Mouse (Mus musculus): ENCODE measurements at regions not wholly inside any gene's neighbourhood (a gene's known extent, or its start where the extent isn't known, plus 50 kb on each side); places are given as distances from the start of the nearest gene placed in this dataset.

- Histone ChIP-seq H3K9me3 (ENCODE audit: low read depth, low read length) (no peaks in the 10 kb centered on the region), H3K36me3 (ENCODE audit: insufficient read depth) (no peaks in the 10 kb centered on the region), H3K4me2 (no peak overlapping the region), H3K27ac (ENCODE audit: low read depth) (no peak overlapping the region), H3K27me3 (ENCODE audit: insufficient read depth, low read length) (no peaks in the 10 kb centered on the region), H3K4me1 (ENCODE audit: insufficient read depth) (no peaks in the 10 kb centered on the region), H3K4me3 (ENCODE audit: low read depth, low read length) (no peak overlapping the region), H3K9ac (no peak overlapping the region)
- DNase-seq (peak; percentile 41), ATAC-seq (ENCODE audit: insufficient read depth) (no peak)
- TF ChIP-seq CTCF (IDR thresholded peaks at IDR 0.05; ENCODE audit: low read depth) = no peak
- 53% methylated on average over 4 of the region's 4 CpGs for WGBS
Measured at GRCm38 (mm10) chr4:58661781-58662293, 108.1 kb upstream of the Lpar1 start.

GRCm38 (mm10) chr4:58660511-58660910 is 106.8 kb upstream of the Lpar1 start:
- Histone ChIP-seq H3K9me3 (ENCODE audit: low read depth, low read length) (no peaks in the 10 kb centered on the region), H3K36me3 (ENCODE audit: insufficient read depth) (no peaks in the 10 kb centered on the region), H3K4me3 (ENCODE audit: low read depth, low read length) (no peak overlapping the region), H3K27ac (ENCODE audit: low read depth) (peak overlapping the region; percentile 8), H3K27me3 (ENCODE audit: insufficient read depth, low read length) (no peaks in the 10 kb centered on the region), H3K4me2 (no peak overlapping the region), H3K9ac (no peak overlapping the region), H3K4me1 (ENCODE audit: insufficient read depth) (no peaks in the 10 kb centered on the region)
- ATAC-seq (ENCODE audit: insufficient read depth) (peak; percentile 74), DNase-seq (peak; percentile 78)
- no peak for TF ChIP-seq CTCF (IDR thresholded peaks at IDR 0.05; ENCODE audit: low read depth)
- 33% methylated on average over 5 of the region's 5 CpGs for WGBS

- no peak for TF ChIP-seq CTCF (IDR thresholded peaks at IDR 0.05; ENCODE audit: low read depth)
- Histone ChIP-seq H3K9me3 (ENCODE audit: low read depth, low read length) (no peaks in the 10 kb centered on the region), H3K36me3 (ENCODE audit: insufficient read depth) (no peaks in the 10 kb centered on the region), H3K4me2 (no peak overlapping the region), H3K4me1 (ENCODE audit: insufficient read depth) (no peaks in the 10 kb centered on the region), H3K9ac (no peak overlapping the region), H3K27me3 (ENCODE audit: insufficient read depth, low read length) (no peaks in the 10 kb centered on the region), H3K27ac (ENCODE audit: low read depth) (no peak overlapping the region), H3K4me3 (ENCODE audit: low read depth, low read length) (no peak overlapping the region)
- ATAC-seq (ENCODE audit: insufficient read depth) = peak; percentile 32; the same call in 1 of the 2 replicates
- WGBS = 56% methylated on average over 6 of the region's 6 CpGs
- DNase-seq = no peak
Measured at GRCm38 (mm10) chr4:58658206-58658605, 104.5 kb upstream of the Lpar1 start.

- Histone ChIP-seq H3K9ac (no peak overlapping the region), H3K27ac (ENCODE audit: low read depth) (no peak overlapping the region), H3K27me3 (ENCODE audit: insufficient read depth, low read length) (no peaks in the 10 kb centered on the region), H3K4me3 (ENCODE audit: low read depth, low read length) (no peak overlapping the region), H3K9me3 (ENCODE audit: low read depth, low read length) (no peaks in the 10 kb centered on the region), H3K4me2 (no peak overlapping the region), H3K4me1 (ENCODE audit: insufficient read depth) (no peaks in the 10 kb centered on the region), H3K36me3 (ENCODE audit: insufficient read depth) (no peaks in the 10 kb centered on the region)
- 23% methylated on average over 2 of the region's 2 CpGs for WGBS
- no peak for TF ChIP-seq CTCF (IDR thresholded peaks at IDR 0.05; ENCODE audit: low read depth)
- no peak for ATAC-seq (ENCODE audit: insufficient read depth)
- no peak for DNase-seq
Measured at GRCm38 (mm10) chr4:58647761-58648295, 94.1 kb upstream of the Lpar1 start.

- Histone ChIP-seq H3K4me1 (ENCODE audit: insufficient read depth) (no peaks in the 10 kb centered on the region), H3K27ac (ENCODE audit: low read depth) (no peak overlapping the region), H3K4me3 (ENCODE audit: low read depth, low read length) (no peak overlapping the region), H3K9ac (no peak overlapping the region), H3K4me2 (no peak overlapping the region), H3K27me3 (ENCODE audit: insufficient read depth, low read length) (no peaks in the 10 kb centered on the region), H3K36me3 (ENCODE audit: insufficient read depth) (no peaks in the 10 kb centered on the region), H3K9me3 (ENCODE audit: low read depth, low read length) (no peaks in the 10 kb centered on the region)
- no peak for TF ChIP-seq CTCF (IDR thresholded peaks at IDR 0.05; ENCODE audit: low read depth)
- WGBS = 91% methylated on average over 6 of the region's 6 CpGs
- ATAC-seq (ENCODE audit: insufficient read depth) = no peak
- no peak for DNase-seq
Measured at GRCm38 (mm10) chr4:58646821-58647220, 93.1 kb upstream of the Lpar1 start.

- WGBS = 40% methylated on average over 4 of the region's 4 CpGs
Measured at GRCm38 (mm10) chr4:58643371-58643770, 89.7 kb upstream of the Lpar1 start.

GRCm38 (mm10) chr4:58642236-58642635 is 88.5 kb upstream of the Lpar1 start:
- no peak overlapping the region for H3K9ac ChIP-seq
- H3K4me1 ChIP-seq (ENCODE audit: insufficient read depth) = no peaks in the 10 kb centered on the region
- no peaks in the 10 kb centered on the region for H3K9me3 ChIP-seq (ENCODE audit: low read depth, low read length)
- no peaks in the 10 kb centered on the region for H3K36me3 ChIP-seq (ENCODE audit: insufficient read depth)
- ATAC-seq (ENCODE audit: insufficient read depth) (no peak), DNase-seq (no peak)
- H3K27me3 ChIP-seq (ENCODE audit: insufficient read depth, low read length) = no peaks in the 10 kb centered on the region
- 81% methylated on average over 10 of the region's 10 CpGs for WGBS
- no peak overlapping the region for H3K4me3 ChIP-seq (ENCODE audit: low read depth, low read length)
- H3K4me2 ChIP-seq = no peak overlapping the region
- H3K27ac ChIP-seq (ENCODE audit: low read depth) = no peak overlapping the region
- no peak for TF ChIP-seq CTCF (IDR thresholded peaks at IDR 0.05; ENCODE audit: low read depth)

More at GRCm38 (mm10) chr4:58643371-58643770, 89.7 kb upstream of the Lpar1 start:
- TF ChIP-seq CTCF (IDR thresholded peaks at IDR 0.05; ENCODE audit: low read depth) = no peak
- no peak overlapping the region for H3K9ac ChIP-seq
- DNase-seq = no peak
- no peak for ATAC-seq (ENCODE audit: insufficient read depth)
- no peaks in the 10 kb centered on the region for H3K9me3 ChIP-seq (ENCODE audit: low read depth, low read length)
- no peak overlapping the region for H3K27ac ChIP-seq (ENCODE audit: low read depth)
- no peaks in the 10 kb centered on the region for H3K36me3 ChIP-seq (ENCODE audit: insufficient read depth)
- no peaks in the 10 kb centered on the region for H3K4me1 ChIP-seq (ENCODE audit: insufficient read depth)
- no peak overlapping the region for H3K4me2 ChIP-seq
- no peak overlapping the region for H3K4me3 ChIP-seq (ENCODE audit: low read depth, low read length)
- H3K27me3 ChIP-seq (ENCODE audit: insufficient read depth, low read length) = no peaks in the 10 kb centered on the region
